Mouse (Mus musculus) T-helper 17 cell (primary cell): ENCODE data around the gene Bcl2l12.

Experiments used
- in situ Hi-C, 2 experiments: fragments of 300-600 bp; cut with MboI, MseI; formaldehyde crosslinking; loops; 1 replicate in 1 of 2; 2 replicates in 1 of 2; pipeline ENCODE4 v1.15.1; 2025; ENCODE audit warnings: high pct_unique_total_duplicates in 2 of 2

Bcl2l12 gene

GRCm38 (mm10) chr7:44997940-44998428, 528 bp downstream of the Bcl2l12 start:
- in situ Hi-C loops: no loop called here

GRCm38 (mm10) chr7:44997231-44997939, 1.1 kb downstream of the Bcl2l12 start, which contains the start of gene Irf3:
Irf3 (plus strand) TSS chr7:44997648.
- in situ Hi-C loops: no loop called here

GRCm38 (mm10) chr7:44996672-44997071, 1.8 kb downstream of the Bcl2l12 start:
- in situ Hi-C loops: no loop called here

- in situ Hi-C loops: no loop called here
Measured at GRCm38 (mm10) chr7:44986879-44987718, 11.4 kb downstream of the Bcl2l12 start.

- in situ Hi-C loops: no loop called here
Measured at GRCm38 (mm10) chr7:44986192-44986878, 12.2 kb downstream of the Bcl2l12 start, which contains the start of gene Prmt1. Prmt1 (minus strand) TSS chr7:44986568.

GRCm38 (mm10) chr7:44985595-44986191, 12.8 kb downstream of the Bcl2l12 start:
- in situ Hi-C loops: no loop called here

- in situ Hi-C loops: no loop called here
Measured at GRCm38 (mm10) chr7:44984833-44985164, 13.7 kb downstream of the Bcl2l12 start.

- in situ Hi-C loops: no loop called here
Measured at GRCm38 (mm10) chr7:44983944-44984832, 14.3 kb downstream of the Bcl2l12 start.

GRCm38 (mm10) chr7:44983085-44983484, 15.4 kb downstream of the Bcl2l12 start:
- in situ Hi-C loops: no loop called here

- in situ Hi-C loops: no loop called here
Measured at GRCm38 (mm10) chr7:44981539-44981938, 17.0 kb downstream of the Bcl2l12 start.

GRCm38 (mm10) chr7:44978300-44978699, 20.2 kb downstream of the Bcl2l12 start:
- in situ Hi-C loops: no loop called here

- in situ Hi-C loops: no loop called here
Measured at GRCm38 (mm10) chr7:44975117-44975419, 23.4 kb downstream of the Bcl2l12 start.

GRCm38 (mm10) chr7:44974383-44975116, 24.0 kb downstream of the Bcl2l12 start, which contains the start of gene Cpt1c:
Cpt1c (minus strand) TSS chr7:44974851.
- in situ Hi-C loops: no loop called here

- in situ Hi-C loops: no loop called here
Measured at GRCm38 (mm10) chr7:44973415-44974130, 24.9 kb downstream of the Bcl2l12 start.

- in situ Hi-C loops: no loop called here
Measured at GRCm38 (mm10) chr7:44971142-44971541, 27.4 kb downstream of the Bcl2l12 start.

GRCm38 (mm10) chr7:44970231-44970691, 28.3 kb downstream of the Bcl2l12 start:
- in situ Hi-C loops: no loop called here

- in situ Hi-C loops: no loop called here
Measured at GRCm38 (mm10) chr7:44966638-44967037, 31.9 kb downstream of the Bcl2l12 start.

- in situ Hi-C loops: no loop called here
Measured at GRCm38 (mm10) chr7:44965975-44966374, 32.5 kb downstream of the Bcl2l12 start.

GRCm38 (mm10) chr7:44964990-44965389, 33.5 kb downstream of the Bcl2l12 start:
- in situ Hi-C loops: loop anchor here in 1 of 2 experiments (5.0 kb wide), 1 partner anchor 53 kb away; no protein-coding TSS in a partner anchor
